Mouse (Mus musculus) fat pad, adult 2 months (tissue): ENCODE data around the gene Hyal2.
A peak's percentile ranks its signal among the peaks of the same experiment; 100 is the strongest.
"Not testable (repeated sequence)": the region's sequence is repeated elsewhere in the genome, so short reads cannot be mapped to it uniquely, and the experiment has no call there.

Experiments
- DNase-seq: peaks from one replicate; pipeline ENCODE4 v3.0.0-alpha.2; 2011; ENCODE audit warnings: low read depth, low spot score; ENCODE audit errors: extremely low read depth

Hyal2 gene

GRCm38 (mm10) chr9:107568331-107569261, 851 bp downstream of the Hyal2 start:
- no peak for DNase-seq

DNA sequence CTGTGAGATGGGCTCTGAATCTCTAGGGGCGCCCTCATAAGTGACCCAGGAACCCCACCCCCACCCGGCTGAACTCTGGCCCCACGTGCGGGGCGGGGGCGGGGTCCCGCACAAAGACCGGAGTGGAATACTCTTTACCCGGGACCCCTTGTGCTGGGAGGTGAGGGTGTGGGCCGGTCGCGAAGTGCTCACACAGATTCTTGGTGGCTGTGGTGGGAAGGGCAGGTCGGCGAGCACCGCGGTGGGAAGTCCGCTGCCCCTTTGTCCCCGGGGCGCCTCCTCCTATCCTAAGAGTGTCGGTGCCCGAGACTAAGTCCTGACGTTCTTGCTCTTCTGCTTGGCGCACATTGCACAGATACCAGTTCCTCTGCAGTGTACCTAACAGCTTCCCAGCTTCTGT, 1.5 kb downstream of the Hyal2 start:
- no peak for DNase-seq

DNA sequence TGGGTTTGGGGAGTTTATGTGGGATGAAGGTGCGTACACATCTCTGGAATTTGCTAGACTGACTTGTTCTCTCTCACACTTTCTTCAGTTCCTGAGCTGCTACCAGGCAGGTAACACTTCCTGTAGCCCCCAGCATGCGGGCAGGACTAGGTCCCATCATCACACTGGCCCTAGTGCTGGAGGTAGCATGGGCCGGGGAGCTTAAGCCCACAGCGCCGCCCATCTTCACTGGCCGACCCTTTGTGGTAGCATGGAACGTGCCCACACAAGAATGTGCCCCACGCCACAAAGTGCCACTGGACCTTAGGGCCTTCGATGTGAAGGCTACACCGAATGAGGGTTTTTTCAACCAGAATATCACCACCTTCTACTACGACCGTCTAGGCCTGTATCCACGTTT, 2.3 kb downstream of the Hyal2 start:
- no peak for DNase-seq

DNA sequence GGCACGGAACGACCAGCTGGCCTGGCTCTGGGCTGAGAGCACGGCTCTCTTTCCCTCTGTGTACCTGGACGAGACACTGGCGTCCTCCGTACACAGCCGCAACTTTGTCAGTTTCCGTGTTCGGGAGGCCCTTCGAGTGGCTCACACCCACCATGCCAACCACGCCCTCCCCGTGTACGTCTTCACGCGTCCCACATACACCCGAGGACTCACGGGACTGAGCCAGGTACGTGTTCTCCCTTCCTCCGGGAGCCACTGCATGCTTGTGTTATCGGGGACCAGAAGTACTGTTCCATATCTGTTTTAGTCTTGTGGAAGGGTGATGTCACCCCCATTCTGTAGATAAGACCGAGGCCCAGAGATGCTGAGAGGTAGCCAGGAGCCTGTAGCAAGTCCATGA, 3.1 kb downstream of the Hyal2 start:
- DNase-seq, result no peak

GRCm38 (mm10) chr9:107571534-107572326, 4.0 kb downstream of the Hyal2 start:
- DNase-seq, result peak; percentile 94

- no peak for DNase-seq
These were observed 4.5 kb downstream of the Hyal2 start for GRCm38 (mm10) chr9:107572327-107572662.

GRCm38 (mm10) chr9:107573774-107574173, 6.0 kb downstream of the Hyal2 start:
- DNase-seq, result not testable (repeated sequence)

- DNase-seq, result peak; percentile 90
These were observed 8.0 kb downstream of the Hyal2 start for GRCm38 (mm10) chr9:107575579-107576356.

DNA sequence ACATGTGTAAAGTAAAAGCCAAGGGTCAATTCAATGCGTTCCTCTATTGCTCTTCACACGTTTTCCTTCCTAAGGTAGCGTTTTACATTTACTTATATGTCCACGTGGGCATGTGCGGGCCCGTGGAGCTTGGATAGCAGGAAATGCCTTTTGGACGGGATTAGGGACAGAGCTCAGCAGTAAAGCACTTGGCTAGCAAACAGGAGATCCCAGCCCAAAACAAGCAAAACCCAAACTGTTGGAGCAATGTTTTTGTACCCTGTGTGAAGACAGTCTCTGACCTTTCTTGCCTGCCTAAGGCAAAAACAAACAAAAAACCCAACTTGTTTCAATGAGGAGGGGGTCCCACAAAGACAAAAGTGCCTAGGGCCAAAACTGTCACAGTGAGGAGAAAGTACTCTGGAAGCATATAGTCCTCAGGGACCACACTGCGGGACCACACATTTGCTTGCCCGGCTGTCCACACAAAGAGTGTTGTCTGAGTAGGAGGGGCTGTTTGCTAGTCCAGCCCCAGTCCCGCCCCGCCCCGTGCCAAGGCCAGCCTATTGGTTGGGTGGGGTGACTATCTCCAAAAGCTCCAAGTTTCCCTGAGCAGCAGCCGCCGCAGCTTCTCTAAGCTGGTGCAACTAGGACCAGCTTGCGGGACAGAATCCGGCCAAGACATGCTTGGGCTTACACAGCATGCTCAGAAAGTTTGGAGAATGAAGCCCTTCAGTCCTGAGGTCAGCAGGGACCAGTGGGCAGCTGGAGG, 8.8 kb downstream of the Hyal2 start, which contains the start of gene Hyal1:
Hyal1 (plus strand) TSS at position 571 of the 751 bp plus-strand sequence.
- DNase-seq, result peak; percentile 94

- no peak for DNase-seq
These were observed 10.1 kb downstream of the Hyal2 start for GRCm38 (mm10) chr9:107577871-107578270.

- DNase-seq, result no peak
These were observed 10.8 kb downstream of the Hyal2 start, which contains the start of gene Naa80 for GRCm38 (mm10) chr9:107578587-107578986. Gene Naa80, plus strand, starts transcription at chr9:107578887.

DNA sequence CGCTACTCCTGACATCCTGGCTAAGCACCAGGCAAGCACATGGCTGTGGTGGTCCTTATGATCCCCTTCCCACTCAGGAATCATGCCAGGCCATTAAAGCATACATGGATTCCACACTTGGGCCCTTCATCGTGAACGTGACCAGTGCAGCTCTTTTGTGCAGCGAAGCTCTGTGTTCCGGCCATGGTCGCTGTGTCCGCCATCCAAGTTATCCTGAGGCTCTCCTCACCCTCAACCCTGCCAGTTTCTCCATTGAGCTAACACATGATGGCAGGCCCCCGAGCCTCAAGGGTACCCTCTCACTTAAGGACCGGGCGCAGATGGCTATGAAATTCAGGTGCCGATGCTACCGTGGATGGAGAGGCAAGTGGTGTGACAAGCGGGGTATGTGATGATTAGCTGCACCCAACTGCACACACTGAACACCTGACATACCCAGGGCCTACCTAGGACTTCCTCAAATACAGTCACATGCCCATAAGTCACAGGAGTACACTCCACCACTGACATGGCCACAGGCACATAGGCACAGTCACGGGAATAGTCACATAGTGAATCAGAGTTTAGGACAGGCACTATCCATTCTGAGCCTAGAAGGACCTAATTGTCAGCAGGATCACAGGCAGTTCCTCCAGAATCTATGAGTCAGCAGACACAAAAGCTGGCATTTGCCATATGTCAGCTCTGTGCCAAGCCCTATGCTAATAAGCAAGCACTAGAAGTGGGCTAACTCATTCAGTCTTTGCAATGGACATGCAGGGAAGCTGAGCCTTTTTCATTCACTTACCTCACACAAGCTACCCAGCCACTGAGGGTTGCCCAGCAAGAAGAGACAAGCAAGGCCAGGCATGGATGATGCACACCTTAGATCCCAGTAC, 11.5 kb downstream of the Hyal2 start:
- DNase-seq, result no peak

- peak; percentile 76 for DNase-seq
These were observed 13.0 kb downstream of the Hyal2 start, which contains the start of gene Hyal3 for GRCm38 (mm10) chr9:107580501-107581317. Gene Hyal3, plus strand, starts transcription at chr9:107580818.

DNA sequence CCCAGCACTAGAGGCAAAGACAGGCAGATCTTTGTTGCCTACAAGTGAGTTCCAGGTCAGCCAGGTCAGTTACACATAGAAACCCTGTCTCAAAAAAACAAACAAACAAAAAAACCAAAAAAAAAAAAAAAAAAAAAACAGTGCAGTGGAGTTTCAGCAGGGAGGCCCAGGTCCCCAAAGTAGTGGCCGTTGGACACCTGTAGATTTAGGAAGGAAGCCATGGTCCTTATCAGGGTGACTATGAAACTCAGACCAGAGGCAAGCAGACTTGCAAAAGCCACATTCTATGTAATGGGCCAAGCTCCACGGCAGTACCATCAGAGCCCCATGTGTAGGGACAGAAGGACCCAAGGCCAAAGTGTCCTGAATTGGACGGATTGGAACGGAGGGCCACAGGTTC, 13.8 kb downstream of the Hyal2 start:
- DNase-seq, result no peak

DNA sequence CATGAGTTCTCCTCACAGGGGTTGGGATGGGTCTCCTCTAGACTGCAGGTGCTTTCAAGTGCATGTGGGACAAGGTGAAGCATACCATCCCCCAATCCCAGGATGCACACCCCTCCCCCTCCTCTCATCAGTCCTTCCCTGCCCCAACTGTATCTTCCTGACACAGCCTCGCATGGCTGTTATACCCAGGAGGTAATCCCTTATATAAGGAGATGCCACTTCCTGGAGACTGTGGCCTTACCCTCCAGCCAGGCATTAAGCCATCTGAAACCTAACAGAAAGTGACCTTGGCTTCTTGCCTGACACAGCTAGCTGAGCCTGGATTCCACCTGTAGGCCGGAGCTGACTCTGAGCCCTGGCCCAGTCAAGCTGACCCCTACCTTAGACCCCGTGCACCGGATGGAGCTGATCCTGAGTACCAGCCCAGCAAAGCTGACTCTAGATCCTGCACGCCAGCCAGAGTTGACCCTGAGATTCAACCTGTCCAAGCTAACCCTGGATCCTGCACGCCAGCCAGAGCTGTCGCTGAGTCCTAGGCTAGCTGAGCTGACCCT, 14.8 kb downstream of the Hyal2 start:
- DNase-seq, result no peak

DNA sequence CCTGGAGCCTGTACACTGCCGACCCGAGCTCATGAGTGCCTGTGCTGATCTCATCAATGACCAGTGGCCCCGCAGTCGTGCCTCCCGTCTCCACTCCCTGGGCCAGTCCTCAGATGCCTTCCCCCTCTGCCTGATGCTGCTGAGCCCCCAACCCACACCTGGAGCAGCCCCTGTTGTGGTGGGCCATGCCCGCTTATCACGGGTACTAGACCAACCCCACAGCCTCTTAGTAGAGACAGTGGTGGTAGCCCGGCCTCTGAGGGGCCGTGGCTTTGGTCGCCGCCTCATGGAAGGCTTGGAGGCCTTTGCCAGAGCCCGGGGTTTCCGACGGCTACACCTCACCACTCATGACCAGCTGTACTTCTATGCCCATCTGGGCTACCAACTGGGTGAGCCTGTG, 15.4 kb downstream of the Hyal2 start:
- no peak for DNase-seq

- DNase-seq, result no peak
These were observed 18.8 kb downstream of the Hyal2 start for GRCm38 (mm10) chr9:107586504-107586903.
